Mouse (Mus musculus): ENCODE results near the gene Rnf214.

DNA sequence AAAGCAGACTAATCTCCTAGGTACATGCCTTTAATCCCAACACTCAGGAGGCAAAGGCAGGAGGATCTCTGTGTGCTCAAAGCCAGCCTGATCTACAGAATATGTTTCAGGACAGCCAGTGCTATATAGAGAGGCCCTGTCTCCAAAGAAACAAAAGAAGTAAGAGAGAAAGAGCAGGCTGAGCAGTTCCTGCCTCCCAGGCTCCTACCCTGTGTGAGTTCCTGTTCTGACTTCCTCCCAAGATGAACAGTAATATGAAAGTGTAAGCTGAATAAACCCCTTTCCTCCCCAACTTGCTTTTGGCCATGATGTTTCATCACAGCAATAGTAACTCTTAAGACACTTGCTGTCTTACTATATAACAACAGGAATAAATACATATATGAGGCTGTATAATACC, 13.0 kb downstream of the Rnf214 start:
- TF ChIP-seq GATA1 (IDR thresholded peaks at IDR 0.05; ENCODE audit: low read length): no peak
- no peak for TF ChIP-seq TAL1 (IDR thresholded peaks at IDR 0.05; ENCODE audit: low read length)
